Mouse (Mus musculus) heart, postnatal 0 days (tissue): ENCODE results near the gene Cdc42bpg.

Source experiments
- CTCF ChIP-seq: IDR thresholded peaks from 2 replicates; pipeline ENCODE4 v1.5.1; 2016; ENCODE audit warnings: antibody characterized with exemption, control low read depth, low read depth
- EP300 ChIP-seq: IDR thresholded peaks from 2 replicates; pipeline ENCODE4 v1.6.1; 2016; ENCODE audit warnings: antibody characterized with exemption, low read depth

- TF ChIP-seq EP300 (peak; percentile 88), CTCF (no peak)
Observed at GRCm38 (mm10) chr19:6363411-6364240, 57.4 kb downstream of the Cdc42bpg start, which contains the start of gene Sf1.
